Mouse (Mus musculus): ENCODE data around the gene Retreg2. TPM values are rescaled to one million over a fixed set of nuclear protein-coding genes. Genes with fewer than 3 reads are reported as not detected.

Retreg2 gene
- polyA plus RNA-seq, 1 experiment from 2014 or later: 42.2 TPM

DNA sequence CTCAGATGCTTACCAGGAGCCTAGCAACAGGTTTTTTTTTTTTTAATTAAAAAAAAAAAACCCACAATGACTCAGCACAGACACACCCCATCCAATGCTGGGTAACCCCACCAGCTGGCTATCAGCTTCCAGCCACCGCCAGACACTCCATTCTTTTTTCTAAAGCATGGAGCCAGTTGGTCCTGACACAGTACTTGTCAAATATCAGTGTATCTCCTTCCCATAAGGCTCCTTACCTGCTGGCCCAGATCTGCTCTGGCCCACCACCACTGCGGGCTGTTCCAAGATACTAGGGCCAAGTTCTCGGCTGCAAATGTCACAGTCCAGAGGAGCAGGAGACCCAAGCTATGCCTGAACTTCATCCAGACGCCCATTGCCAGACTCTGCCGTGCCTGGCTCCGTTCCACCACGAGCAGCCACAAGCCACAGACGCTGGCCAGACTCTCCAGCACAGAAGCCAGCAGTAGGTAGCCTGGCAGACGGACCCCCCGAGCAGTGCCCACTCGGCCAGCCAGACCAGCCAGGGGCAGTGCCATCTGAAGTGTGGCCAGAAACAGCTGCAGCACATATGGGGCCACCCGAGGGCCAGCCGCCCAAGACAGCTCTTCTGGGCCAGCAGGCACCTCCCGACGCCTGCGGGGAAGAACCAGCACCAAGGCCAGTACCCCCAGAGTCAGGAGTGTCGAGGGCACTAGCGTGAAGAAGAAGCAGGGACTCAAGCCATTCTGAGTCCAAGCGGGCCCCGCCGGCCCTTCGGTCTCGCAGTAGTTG is 36.9 kb downstream of the Retreg2 start:
- peaks cover 64% of the 10 kb centered on the region for H3K36me3 ChIP-seq (ENCODE audit: control insufficient read depth, insufficient read depth, low read length)
- 7% methylated on average over 22 of the region's 23 CpGs for WGBS

DNA sequence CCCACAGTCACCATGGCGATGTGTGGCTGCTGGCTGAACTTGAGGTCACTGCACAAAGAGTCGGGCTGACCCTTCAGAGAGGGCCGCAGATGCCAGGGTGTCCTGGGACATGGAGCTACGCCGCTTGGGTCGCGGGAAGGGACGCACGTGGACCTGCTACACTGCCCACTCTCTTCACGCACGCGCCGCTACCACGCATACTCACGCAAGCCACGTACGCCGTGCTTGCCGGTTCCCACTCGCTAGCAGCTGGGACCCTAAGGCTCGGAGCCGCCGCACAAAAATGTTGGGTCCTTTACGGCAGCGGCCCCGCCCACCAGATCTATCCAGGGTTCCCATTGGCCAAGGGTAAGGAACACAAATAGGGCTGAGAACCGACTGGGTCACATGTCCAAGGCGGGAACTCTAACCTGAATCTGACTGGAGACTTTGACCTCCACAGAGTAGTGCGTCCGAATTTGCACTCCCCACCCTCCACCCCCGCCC is 37.6 kb downstream of the Retreg2 start, which contains the start of gene Abcb6:
Gene Abcb6, minus strand, starts transcription at position 288 of the 486 bp plus-strand sequence.
- Histone ChIP-seq H3K4me3 (ENCODE audit: control insufficient read depth in 1 of 2, insufficient read depth in 1 of 2, low read depth in 1 of 2, low read length in 2 of 2) (peak within 1 kb of the TSS; percentile 62 to 63), H3K4me1 (ENCODE audit: control insufficient read depth in 2 of 2, insufficient read depth in 2 of 2, low read length in 2 of 2) (peaks cover 4 to 14% of the 10 kb centered on the region in 2 experiments; a peak in 3 of 4 replicates), H3K9me3 (ENCODE audit: control insufficient read depth, low read length) (no peaks in the 10 kb centered on the region), H3K36me3 (ENCODE audit: control insufficient read depth, insufficient read depth, low read length) (peaks cover 64% of the 10 kb centered on the region), H3K27me3 (ENCODE audit: control insufficient read depth, insufficient read depth, low read length) (no peaks in the 10 kb centered on the region), H3K4me2 (ENCODE audit: low read length) (peak within 1 kb of the TSS; percentile 97), H3K9ac (ENCODE audit: low read length) (peak within 1 kb of the TSS; percentile 73), H3K27ac (replicated peaks in 1 of 2; ENCODE audit: control insufficient read depth in 1 of 2, insufficient read depth in 1 of 2, low read depth in 2 of 2, low read length in 2 of 2) (peak within 1 kb of the TSS in 1 of 2 experiments; percentile 35; a peak in 1 of 4 replicates)
- under 1% methylated on average over 30 of the region's 31 CpGs for WGBS
- peak; percentile 82 for ATAC-seq (ENCODE audit: insufficient number of reproducible peaks, insufficient read depth, low FRiP score, low read depth)

More for the DNA sequence above, 36.9 kb downstream of the Retreg2 start:
- H3K4me1 ChIP-seq (ENCODE audit: control insufficient read depth in 2 of 2, insufficient read depth in 2 of 2, low read length in 2 of 2): peaks cover 4 to 14% of the 10 kb centered on the region in 2 experiments; a peak in 3 of 4 replicates
- peak; percentile 14; the same call in 1 of the 2 replicates for ATAC-seq (ENCODE audit: insufficient number of reproducible peaks, insufficient read depth, low FRiP score, low read depth)
- H3K27ac ChIP-seq (replicated peaks in 1 of 2; ENCODE audit: control insufficient read depth in 1 of 2, insufficient read depth in 1 of 2, low read depth in 2 of 2, low read length in 2 of 2): peak overlapping the region in 1 of 2 experiments; percentile 35; a peak in 1 of 4 replicates
- peak overlapping the region; percentile 97 for H3K4me2 ChIP-seq (ENCODE audit: low read length)
- H3K9me3 ChIP-seq (ENCODE audit: control insufficient read depth, low read length): no peaks in the 10 kb centered on the region
- H3K27me3 ChIP-seq (ENCODE audit: control insufficient read depth, insufficient read depth, low read length): no peaks in the 10 kb centered on the region
- H3K9ac ChIP-seq (ENCODE audit: low read length): peak overlapping the region; percentile 73
- H3K4me3 ChIP-seq (ENCODE audit: control insufficient read depth in 1 of 2, insufficient read depth in 1 of 2, low read depth in 1 of 2, low read length in 2 of 2): peak overlapping the region; percentile 62 to 63

DNA sequence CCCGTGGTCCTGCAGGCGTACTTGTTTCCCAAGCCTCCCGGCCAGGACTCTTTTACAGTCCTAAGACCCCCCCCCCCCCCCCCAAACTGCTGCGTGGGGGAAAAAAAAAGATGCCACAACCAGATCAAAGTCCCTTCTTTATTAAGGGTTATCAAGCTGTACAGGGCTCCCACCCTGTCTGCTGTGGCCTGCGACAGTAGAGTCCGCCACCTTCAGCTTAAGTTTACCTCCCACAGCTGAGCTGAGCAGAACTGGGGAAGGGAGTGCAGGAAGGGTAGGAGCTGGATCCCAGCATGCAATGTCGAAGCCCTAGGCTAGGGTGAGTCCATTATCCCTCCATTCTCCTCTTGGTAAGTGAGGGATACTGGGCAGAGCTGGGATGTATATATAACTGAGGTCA is 38.2 kb downstream of the Retreg2 start:
- 22% methylated on average over 7 of the region's 7 CpGs for WGBS
- ATAC-seq (ENCODE audit: insufficient number of reproducible peaks, insufficient read depth, low FRiP score, low read depth): no peak
- Histone ChIP-seq H3K4me2 (ENCODE audit: low read length) (peak overlapping the region; percentile 97), H3K9ac (ENCODE audit: low read length) (peak overlapping the region; percentile 52), H3K9me3 (ENCODE audit: control insufficient read depth, low read length) (no peaks in the 10 kb centered on the region), H3K4me1 (ENCODE audit: control insufficient read depth in 2 of 2, insufficient read depth in 2 of 2, low read length in 2 of 2) (peaks cover 4 to 14% of the 10 kb centered on the region in 2 experiments; a peak in 3 of 4 replicates), H3K4me3 (ENCODE audit: control insufficient read depth in 1 of 2, insufficient read depth in 1 of 2, low read depth in 1 of 2, low read length in 2 of 2) (peak overlapping the region in 1 of 2 experiments; percentile 62; a peak in 1 of 4 replicates), H3K27me3 (ENCODE audit: control insufficient read depth, insufficient read depth, low read length) (no peaks in the 10 kb centered on the region), H3K36me3 (ENCODE audit: control insufficient read depth, insufficient read depth, low read length) (peaks cover 65% of the 10 kb centered on the region), H3K27ac (replicated peaks in 1 of 2; ENCODE audit: control insufficient read depth in 1 of 2, insufficient read depth in 1 of 2, low read depth in 2 of 2, low read length in 2 of 2) (0 out of 4 replicates have a peak overlapping the region, but pooled peaks of 1 of the 2 experiments have one; percentile 9)

DNA sequence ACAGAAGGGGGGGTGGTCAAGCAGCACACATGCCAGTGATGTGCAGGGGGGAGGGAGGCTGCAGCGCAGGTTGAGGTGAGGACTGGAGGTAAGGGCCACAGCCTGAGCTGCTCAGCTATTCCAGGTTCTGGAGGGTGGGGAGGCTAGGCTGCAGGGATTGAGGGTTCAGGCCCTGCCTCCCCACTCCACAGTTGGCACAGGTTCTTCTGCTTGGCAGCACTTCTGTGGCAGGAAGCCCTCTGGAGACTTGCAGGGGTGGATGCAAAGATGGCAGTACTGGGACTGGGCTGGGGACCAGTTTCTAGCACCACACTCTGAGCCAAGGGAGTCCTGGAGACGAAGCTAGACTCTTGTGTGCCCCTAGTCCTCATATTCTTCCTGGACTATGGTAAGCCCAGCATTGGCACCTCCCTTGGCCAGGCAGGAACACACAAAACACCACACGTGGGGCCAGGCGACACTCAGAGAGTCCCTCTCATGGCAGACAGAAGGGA is 38.8 kb downstream of the Retreg2 start:
- no peak overlapping the region for H3K27ac ChIP-seq (replicated peaks in 1 of 2; ENCODE audit: control insufficient read depth in 1 of 2, insufficient read depth in 1 of 2, low read depth in 2 of 2, low read length in 2 of 2)
- peaks cover 4 to 14% of the 10 kb centered on the region in 2 experiments; a peak in 3 of 4 replicates for H3K4me1 ChIP-seq (ENCODE audit: control insufficient read depth in 2 of 2, insufficient read depth in 2 of 2, low read length in 2 of 2)
- ATAC-seq (ENCODE audit: insufficient number of reproducible peaks, insufficient read depth, low FRiP score, low read depth): no peak
- H3K36me3 ChIP-seq (ENCODE audit: control insufficient read depth, insufficient read depth, low read length): peaks cover 65% of the 10 kb centered on the region
- H3K9me3 ChIP-seq (ENCODE audit: control insufficient read depth, low read length): no peaks in the 10 kb centered on the region
- H3K27me3 ChIP-seq (ENCODE audit: control insufficient read depth, insufficient read depth, low read length): no peaks in the 10 kb centered on the region
- no peak overlapping the region for H3K9ac ChIP-seq (ENCODE audit: low read length)
- no peak overlapping the region for H3K4me2 ChIP-seq (ENCODE audit: low read length)
- no peak overlapping the region for H3K4me3 ChIP-seq (ENCODE audit: control insufficient read depth in 1 of 2, insufficient read depth in 1 of 2, low read depth in 1 of 2, low read length in 2 of 2)
- WGBS: 77% methylated on average over 4 of the region's 4 CpGs

DNA sequence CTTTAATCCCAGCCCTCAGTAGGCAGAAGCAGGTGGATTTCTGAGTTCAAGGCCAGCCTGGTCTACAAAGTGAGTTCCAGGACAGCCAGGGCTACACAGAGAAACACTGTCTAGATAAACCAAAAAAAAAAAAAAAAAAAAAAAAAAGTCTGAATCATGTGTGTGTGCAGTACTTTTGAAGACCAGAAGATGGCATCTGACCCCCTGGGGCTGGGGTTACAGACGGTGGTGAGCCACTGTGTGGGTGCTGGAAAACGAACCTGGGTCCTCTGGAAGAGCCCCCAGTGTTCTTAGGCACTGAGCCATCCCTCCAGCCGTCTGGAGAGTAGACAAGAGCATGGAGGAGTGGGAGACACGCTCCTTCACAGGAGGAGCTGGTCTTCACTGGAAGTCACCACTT is 39.6 kb downstream of the Retreg2 start:
- peaks cover 67% of the 10 kb centered on the region for H3K36me3 ChIP-seq (ENCODE audit: control insufficient read depth, insufficient read depth, low read length)
- 67% methylated on average over 4 of the region's 4 CpGs for WGBS

DNA sequence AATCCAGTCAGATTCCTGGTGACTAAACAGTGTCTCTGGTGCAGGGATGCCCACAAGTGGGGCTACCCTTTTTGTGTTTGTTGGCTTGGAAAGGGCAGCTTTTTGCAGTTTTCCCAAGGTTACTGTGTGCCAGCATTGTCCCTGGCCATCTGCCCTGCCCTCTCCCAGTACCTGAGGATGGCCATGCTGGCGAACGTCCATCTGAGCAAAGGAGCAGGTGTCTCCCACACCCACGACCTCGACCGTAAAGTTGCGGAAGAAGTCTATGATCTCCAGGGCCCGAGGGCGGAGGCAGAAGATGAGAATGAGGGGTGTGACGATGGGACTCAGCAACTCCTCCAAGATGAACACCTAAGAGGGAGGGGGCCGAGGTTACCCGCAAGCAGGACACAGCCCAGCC is 42.9 kb downstream of the Retreg2 start:
- Histone ChIP-seq H3K27ac (replicated peaks in 1 of 2; ENCODE audit: control insufficient read depth in 1 of 2, insufficient read depth in 1 of 2, low read depth in 2 of 2, low read length in 2 of 2) (no peak overlapping the region), H3K4me1 (ENCODE audit: control insufficient read depth in 2 of 2, insufficient read depth in 2 of 2, low read length in 2 of 2) (peaks cover 0 to 4% of the 10 kb centered on the region in 2 experiments; a peak in 1 of 4 replicates), H3K9me3 (ENCODE audit: control insufficient read depth, low read length) (no peaks in the 10 kb centered on the region), H3K27me3 (ENCODE audit: control insufficient read depth, insufficient read depth, low read length) (no peaks in the 10 kb centered on the region), H3K36me3 (ENCODE audit: control insufficient read depth, insufficient read depth, low read length) (peaks cover 83% of the 10 kb centered on the region), H3K4me3 (ENCODE audit: control insufficient read depth in 1 of 2, insufficient read depth in 1 of 2, low read depth in 1 of 2, low read length in 2 of 2) (no peak overlapping the region), H3K9ac (ENCODE audit: low read length) (no peak overlapping the region), H3K4me2 (ENCODE audit: low read length) (no peak overlapping the region)
- no peak for ATAC-seq (ENCODE audit: insufficient number of reproducible peaks, insufficient read depth, low FRiP score, low read depth)
- 93% methylated on average over 11 of the region's 11 CpGs for WGBS

More for the DNA sequence above, 39.6 kb downstream of the Retreg2 start:
- no peak overlapping the region for H3K9ac ChIP-seq (ENCODE audit: low read length)
- H3K4me2 ChIP-seq (ENCODE audit: low read length): no peak overlapping the region
- H3K27me3 ChIP-seq (ENCODE audit: control insufficient read depth, insufficient read depth, low read length): no peaks in the 10 kb centered on the region
- no peak overlapping the region for H3K4me3 ChIP-seq (ENCODE audit: control insufficient read depth in 1 of 2, insufficient read depth in 1 of 2, low read depth in 1 of 2, low read length in 2 of 2)
- no peaks in the 10 kb centered on the region for H3K9me3 ChIP-seq (ENCODE audit: control insufficient read depth, low read length)
- peaks cover 4 to 14% of the 10 kb centered on the region in 2 experiments; a peak in 3 of 4 replicates for H3K4me1 ChIP-seq (ENCODE audit: control insufficient read depth in 2 of 2, insufficient read depth in 2 of 2, low read length in 2 of 2)
- no peak for ATAC-seq (ENCODE audit: insufficient number of reproducible peaks, insufficient read depth, low FRiP score, low read depth)
- H3K27ac ChIP-seq (replicated peaks in 1 of 2; ENCODE audit: control insufficient read depth in 1 of 2, insufficient read depth in 1 of 2, low read depth in 2 of 2, low read length in 2 of 2): no peak overlapping the region

DNA sequence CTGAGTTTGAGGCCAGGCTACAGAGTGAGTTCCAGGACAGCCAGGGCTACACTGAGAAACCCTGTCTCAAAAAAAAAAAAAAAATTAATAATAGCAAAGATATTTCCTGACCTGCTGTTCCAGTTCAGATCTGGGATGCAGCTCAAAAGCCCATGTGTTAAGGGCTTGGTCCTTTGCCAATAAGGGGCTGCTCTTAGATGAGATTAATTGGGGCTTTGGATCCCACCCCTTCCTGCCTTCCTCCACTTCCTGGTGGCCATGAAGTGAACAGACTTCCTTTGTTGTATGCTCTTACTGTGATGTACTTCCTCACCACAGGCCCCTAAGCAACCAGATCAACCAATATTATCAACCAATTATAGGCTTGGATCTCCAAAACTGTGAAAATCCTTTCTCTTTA is 44.5 kb downstream of the Retreg2 start:
- no peak for ATAC-seq (ENCODE audit: insufficient number of reproducible peaks, insufficient read depth, low FRiP score, low read depth)
- H3K9me3 ChIP-seq (ENCODE audit: control insufficient read depth, low read length): no peaks in the 10 kb centered on the region
- H3K9ac ChIP-seq (ENCODE audit: low read length): no peak overlapping the region
- no peak overlapping the region for H3K27ac ChIP-seq (replicated peaks in 1 of 2; ENCODE audit: control insufficient read depth in 1 of 2, insufficient read depth in 1 of 2, low read depth in 2 of 2, low read length in 2 of 2)
- no peaks in the 10 kb centered on the region for H3K27me3 ChIP-seq (ENCODE audit: control insufficient read depth, insufficient read depth, low read length)
- peaks cover 5 to 11% of the 10 kb centered on the region in 2 experiments for H3K4me1 ChIP-seq (ENCODE audit: control insufficient read depth in 2 of 2, insufficient read depth in 2 of 2, low read length in 2 of 2)
- H3K36me3 ChIP-seq (ENCODE audit: control insufficient read depth, insufficient read depth, low read length): peaks cover 70% of the 10 kb centered on the region
- no peak overlapping the region for H3K4me3 ChIP-seq (ENCODE audit: control insufficient read depth in 1 of 2, insufficient read depth in 1 of 2, low read depth in 1 of 2, low read length in 2 of 2)
- no peak overlapping the region for H3K4me2 ChIP-seq (ENCODE audit: low read length)

Measured in heart, embryonic 14.5 days (tissue).